Mouse (Mus musculus) intestine, embryonic 16.5 days (tissue): ENCODE results near the gene Deaf1. TPM values are rescaled to one million over a fixed set of nuclear protein-coding genes. Genes with fewer than 3 reads are reported as not detected.
A peak's percentile ranks its signal among the peaks of the same experiment; 100 is the strongest.

Experiments
- ATAC-seq: fragments of 200-750 bp; cut with Nextera tagmentation; 2 replicates; pipeline ENCODE4 v1.8.0; 2017; ENCODE audit warnings: moderate TSS enrichment, moderate library complexity
- H3K27ac ChIP-seq: fragments of 300-500 bp; sonication (generic); 2 replicates; pipeline ENCODE4 v1.5.1; 2014; ENCODE audit warnings: mild to moderate bottlenecking, low read length
- H3K27me3 ChIP-seq: fragments of 300-500 bp; sonication (generic); replicated peaks from 2 replicates; pipeline ENCODE4 v1.6.1; 2014; ENCODE audit warnings: low read length, control low read depth, mixed read lengths; ENCODE audit not compliant: control insufficient read depth, insufficient read depth
- H3K36me3 ChIP-seq: fragments of 300-500 bp; sonication (generic); 2 replicates; pipeline ENCODE4 v1.6.1; 2014; ENCODE audit warnings: low read length, control low read depth; ENCODE audit not compliant: control insufficient read depth, insufficient read depth
- H3K4me1 ChIP-seq: fragments of 300-500 bp; sonication (generic); 2 replicates; pipeline ENCODE4 v1.6.1; 2014; ENCODE audit warnings: low read length, control low read depth, mixed read lengths; ENCODE audit not compliant: control insufficient read depth, insufficient read depth
- H3K4me2 ChIP-seq: fragments of 300-500 bp; sonication (generic); 2 replicates; pipeline ENCODE4 v1.6.1; 2014; ENCODE audit warnings: low read depth, low read length, control low read depth
- H3K4me3 ChIP-seq: fragments of 300-500 bp; sonication (generic); 2 replicates; pipeline ENCODE4 v1.5.1; 2014; ENCODE audit warnings: mild to moderate bottlenecking, low read length
- H3K9ac ChIP-seq: fragments of 300-500 bp; sonication (generic); 2 replicates; pipeline ENCODE4 v1.6.1; 2014; ENCODE audit warnings: low read depth, low read length
- H3K9me3 ChIP-seq: fragments of 300-500 bp; sonication (generic); 2 replicates; pipeline ENCODE4 v1.6.1; 2016; ENCODE audit warnings: low read length, control low read depth; ENCODE audit not compliant: control insufficient read depth
- WGBS: fragments of 180-500 bp; shearing (Covaris S2); extraction: QIAGEN DNeasy Blood & Tissue Kit; methylation state at CpG from one replicate; pipeline ENCODE4 v1.1.7; 2014; 5-methylcytosine and 5-hydroxymethylcytosine counted together
- polyA plus RNA-seq: library from polyadenylated mRNA; unstranded; fragments of >200 nt; fragmentation: Nextera tagmentation; extraction: Ambion mirVana; gene quantifications from 2 replicates; pipeline ENCODE4 v1.2.1, GENCODE M21; 2015

Deaf1 gene
- polyA plus RNA-seq, 1 experiment from 2014 or later: 61.0 TPM

DNA sequence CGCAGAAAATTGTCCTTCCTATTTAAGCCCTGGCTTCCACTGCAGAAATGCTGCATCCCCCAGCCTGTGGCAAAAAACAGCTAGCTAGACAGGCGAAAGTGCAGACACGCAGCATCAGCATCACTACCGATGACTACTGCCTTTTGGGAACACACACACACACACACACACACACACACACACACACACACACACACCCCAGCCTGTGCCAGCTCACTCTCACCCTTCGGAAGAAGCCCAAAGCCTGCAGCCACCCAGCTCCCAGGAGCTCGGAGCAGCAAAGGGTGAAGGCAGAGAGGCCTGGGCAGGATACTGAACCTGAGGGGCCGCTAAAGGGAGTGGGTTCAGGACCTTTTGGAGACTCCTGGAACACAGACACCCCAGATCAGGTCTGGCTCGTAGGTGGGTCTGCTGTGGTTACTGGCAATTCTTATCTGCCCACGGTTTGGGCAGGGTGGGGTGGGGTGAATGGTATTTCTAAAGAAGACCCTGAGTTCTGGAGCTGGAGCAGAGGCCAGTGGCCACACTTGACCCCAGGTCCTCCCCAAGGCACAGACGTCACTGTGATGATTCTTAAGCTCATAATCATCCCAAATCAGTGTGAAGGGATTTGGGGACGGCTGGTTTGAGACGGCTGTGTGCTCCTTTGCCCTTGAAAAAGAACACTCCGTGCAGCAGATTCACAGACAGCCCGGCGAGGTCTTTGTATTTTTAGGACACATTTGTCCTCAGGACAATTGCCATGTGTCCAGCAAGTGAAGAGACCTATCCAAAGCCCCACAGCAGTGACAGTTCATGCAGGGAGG is 34.7 kb downstream of the Deaf1 start:
- peaks cover 51% of the 10 kb centered on the region for H3K27me3 ChIP-seq
- no peak for ATAC-seq
- no peak overlapping the region for H3K27ac ChIP-seq
- 58% methylated on average over 15 of the region's 15 CpGs for WGBS
- no peak overlapping the region for H3K4me3 ChIP-seq
- peaks cover 21% of the 10 kb centered on the region for H3K4me1 ChIP-seq
- no peak overlapping the region for H3K9ac ChIP-seq
- H3K4me2 ChIP-seq: no peak overlapping the region
- H3K9me3 ChIP-seq: no peaks in the 10 kb centered on the region
- peaks cover 2% of the 10 kb centered on the region; the same call in 1 of the 2 replicates for H3K36me3 ChIP-seq

DNA sequence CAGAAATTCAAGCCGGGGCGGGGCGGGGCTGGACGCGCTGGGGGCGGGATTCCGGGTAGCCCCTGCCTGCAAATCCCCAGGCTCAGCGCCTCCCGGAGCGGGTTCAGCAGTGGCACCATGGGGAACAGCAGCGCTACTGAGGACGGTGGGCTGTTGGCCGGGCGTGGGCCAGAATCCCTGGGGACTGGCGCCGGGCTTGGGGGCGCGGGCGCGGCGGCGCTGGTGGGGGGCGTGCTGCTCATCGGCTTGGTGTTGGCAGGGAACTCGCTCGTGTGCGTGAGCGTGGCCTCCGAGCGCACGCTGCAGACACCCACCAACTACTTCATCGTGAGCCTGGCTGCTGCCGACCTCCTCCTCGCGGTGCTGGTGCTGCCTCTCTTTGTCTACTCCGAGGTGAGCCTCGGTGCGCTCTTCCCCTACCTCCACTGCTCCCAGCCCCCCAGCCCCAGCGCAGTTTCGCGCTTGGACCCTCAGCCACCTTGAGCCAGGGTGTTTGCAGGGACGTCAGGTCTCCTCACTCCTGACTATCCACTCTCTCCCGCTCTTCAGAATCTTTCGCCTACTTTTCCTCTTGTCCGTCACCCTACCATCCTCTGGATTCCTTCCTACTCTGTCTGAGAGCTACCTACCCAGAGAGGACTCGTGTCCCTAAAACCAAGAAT is 35.4 kb downstream of the Deaf1 start, which contains the start of gene Drd4:
TSS of gene Drd4 (plus strand) at position 86 of the 662 bp plus-strand sequence.
- peak within 1 kb of the TSS; percentile 71 for H3K9ac ChIP-seq
- ATAC-seq: peak; percentile 70; the same call in 1 of the 2 replicates
- H3K4me1 ChIP-seq: peaks cover 21% of the 10 kb centered on the region
- H3K27me3 ChIP-seq: peaks cover 51% of the 10 kb centered on the region
- H3K36me3 ChIP-seq: peaks cover 2% of the 10 kb centered on the region; the same call in 1 of the 2 replicates
- H3K27ac ChIP-seq: no peak within 1 kb of the TSS
- peak within 1 kb of the TSS; percentile 56 for H3K4me3 ChIP-seq
- WGBS: 2% methylated on average over 38 of the region's 46 CpGs
- H3K9me3 ChIP-seq: no peaks in the 10 kb centered on the region
- peak within 1 kb of the TSS; percentile 96 for H3K4me2 ChIP-seq

DNA sequence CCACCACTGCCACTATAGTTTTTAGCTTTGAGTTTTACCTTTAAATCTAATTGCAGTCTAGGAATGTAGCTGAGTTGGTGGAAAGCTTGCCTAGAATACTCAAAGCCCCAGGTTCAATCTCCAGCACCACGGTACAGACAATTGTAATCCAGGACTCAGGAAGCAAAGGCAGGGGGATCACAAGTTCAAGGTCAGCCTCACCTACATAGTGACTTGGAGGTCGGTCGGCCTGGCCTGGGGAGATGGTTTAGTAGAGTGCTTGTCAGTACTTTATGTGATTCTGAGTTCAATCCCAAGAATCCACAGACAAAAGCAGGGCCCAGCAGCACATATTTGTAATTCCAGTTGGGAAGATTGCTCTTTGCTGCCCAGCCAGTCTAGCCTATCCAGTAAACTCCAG is 39.4 kb downstream of the Deaf1 start:
- H3K4me2 ChIP-seq: no peak overlapping the region
- ATAC-seq: no peak
- no peaks in the 10 kb centered on the region for H3K36me3 ChIP-seq
- H3K27me3 ChIP-seq: peaks cover 24% of the 10 kb centered on the region
- no peak overlapping the region for H3K27ac ChIP-seq
- WGBS: 77% methylated on average over 3 of the region's 3 CpGs
- no peak overlapping the region for H3K9ac ChIP-seq
- no peaks in the 10 kb centered on the region for H3K9me3 ChIP-seq
- H3K4me1 ChIP-seq: peaks cover 8% of the 10 kb centered on the region
- H3K4me3 ChIP-seq: no peak overlapping the region

- Histone ChIP-seq H3K9me3 (no peaks in the 10 kb centered on the region), H3K27me3 (no peaks in the 10 kb centered on the region), H3K4me2 (no peak overlapping the region), H3K36me3 (no peaks in the 10 kb centered on the region), H3K4me1 (peaks cover 7% of the 10 kb centered on the region), H3K4me3 (no peak overlapping the region), H3K27ac (no peak overlapping the region), H3K9ac (no peak overlapping the region)
- WGBS: 78% methylated on average over 4 of the region's 4 CpGs
- ATAC-seq: no peak
Measured at GRCm38 (mm10) chr7:141282756-141283155, 44.7 kb downstream of the Deaf1 start.

GRCm38 (mm10) chr7:141281442-141281841 is 46.0 kb downstream of the Deaf1 start:
- no peak for ATAC-seq
- H3K27me3 ChIP-seq: no peaks in the 10 kb centered on the region
- peaks cover 15% of the 10 kb centered on the region for H3K4me1 ChIP-seq
- no peaks in the 10 kb centered on the region for H3K9me3 ChIP-seq
- H3K4me3 ChIP-seq: no peak overlapping the region
- H3K9ac ChIP-seq: no peak overlapping the region
- 55% methylated on average over 6 of the region's 6 CpGs for WGBS
- no peak overlapping the region for H3K27ac ChIP-seq
- H3K36me3 ChIP-seq: no peaks in the 10 kb centered on the region
- H3K4me2 ChIP-seq: no peak overlapping the region

DNA sequence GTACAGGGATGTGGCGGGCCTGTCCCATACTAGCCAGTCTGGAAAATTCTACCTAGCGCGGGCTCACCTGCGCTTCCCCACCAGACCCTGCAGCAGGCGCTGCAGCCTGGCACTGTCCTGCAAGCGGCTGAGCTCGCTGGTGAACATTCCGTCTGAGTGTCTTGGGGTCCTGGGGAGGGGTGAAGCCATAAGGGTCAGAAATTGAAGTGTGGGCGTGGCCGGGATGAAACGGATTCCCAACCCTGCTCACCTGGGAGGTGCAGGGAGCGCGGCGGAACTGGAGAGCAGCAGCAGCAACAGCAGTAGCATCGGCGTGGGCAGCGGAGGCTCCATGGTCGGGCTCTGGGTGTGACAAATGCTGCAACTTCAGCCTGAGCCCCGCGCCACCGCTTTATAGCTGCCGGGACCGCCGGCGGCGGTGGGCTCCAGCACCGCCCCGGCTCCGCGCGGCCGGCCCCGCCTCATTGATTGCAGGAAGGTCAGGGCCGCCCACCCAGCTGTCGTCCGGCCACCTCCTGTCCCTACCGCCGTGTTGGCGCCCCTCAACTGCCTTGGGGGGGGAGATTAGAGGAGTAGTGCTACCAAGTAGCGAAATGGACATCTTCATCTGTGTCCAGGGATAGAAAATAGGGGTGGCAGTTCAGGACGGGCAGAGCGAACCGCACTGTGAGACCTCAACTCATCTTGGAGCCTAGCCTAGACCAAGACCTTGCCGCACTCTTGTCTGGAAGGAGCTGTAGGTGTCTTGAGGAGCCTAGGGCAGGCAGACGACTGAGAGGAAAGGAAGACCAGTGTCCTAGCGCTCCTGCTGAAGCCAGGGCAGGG is 48.5 kb downstream of the Deaf1 start, which contains the start of gene Sct:
TSS of gene Sct (minus strand) at position 368 of the 825 bp plus-strand sequence.
- H3K9me3 ChIP-seq: no peaks in the 10 kb centered on the region
- peak within 1 kb of the TSS; percentile 67 for H3K9ac ChIP-seq
- H3K27me3 ChIP-seq: no peaks in the 10 kb centered on the region
- peaks cover 15% of the 10 kb centered on the region for H3K4me1 ChIP-seq
- H3K36me3 ChIP-seq: no peaks in the 10 kb centered on the region
- peak; percentile 53 for ATAC-seq
- peak within 1 kb of the TSS; percentile 56 for H3K4me3 ChIP-seq
- peak within 1 kb of the TSS; percentile 98 for H3K4me2 ChIP-seq
- H3K27ac ChIP-seq: peak within 1 kb of the TSS; percentile 93
- 3% methylated on average over 46 of the region's 46 CpGs for WGBS

DNA sequence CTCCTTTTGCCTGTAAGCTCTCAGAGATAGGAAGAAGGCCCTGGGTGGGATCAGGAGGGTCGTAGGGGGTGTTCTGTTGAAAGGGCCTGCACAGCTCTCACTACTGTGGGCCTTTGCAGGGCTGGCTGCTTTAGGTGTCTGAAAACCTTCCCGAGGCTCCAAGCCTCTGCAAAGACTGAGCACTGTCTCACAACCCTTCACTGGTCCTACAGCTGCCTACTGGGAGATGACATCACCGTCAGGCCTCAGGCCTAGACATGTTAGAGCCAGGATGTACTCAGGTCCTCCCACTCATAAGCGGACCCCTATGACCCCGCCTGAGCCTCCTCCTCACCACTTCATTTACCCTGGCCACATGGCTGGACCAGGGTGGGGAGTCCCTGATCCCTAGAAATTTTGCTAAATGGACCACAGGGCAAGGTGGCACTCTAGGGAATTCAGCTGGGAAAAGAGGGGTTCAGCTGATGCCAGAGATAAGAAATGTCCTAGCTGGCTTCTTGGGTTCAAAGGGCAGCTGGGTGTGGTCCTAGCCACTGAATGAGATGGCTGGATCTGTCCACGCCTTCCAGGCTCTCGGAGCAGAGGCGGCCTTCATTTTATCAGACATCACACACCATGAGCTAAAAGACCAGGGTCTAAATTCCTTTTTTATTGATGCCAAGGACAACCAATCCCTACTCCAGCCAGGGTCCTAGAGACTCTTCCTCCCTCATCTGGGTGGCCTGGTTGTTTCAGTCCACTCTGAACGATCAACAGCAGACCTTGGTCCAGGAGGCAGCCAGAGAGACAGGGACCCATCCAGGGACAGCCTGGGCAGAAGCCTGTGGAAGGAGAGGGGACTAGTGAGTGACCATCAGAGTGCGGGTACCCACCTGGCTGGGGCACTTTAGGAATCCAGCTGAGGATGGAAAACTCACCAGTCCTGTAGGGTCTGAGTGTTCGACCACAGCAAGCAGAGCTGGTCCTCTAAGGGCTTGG is 49.5 kb downstream of the Deaf1 start:
- 60% methylated on average over 11 of the region's 11 CpGs for WGBS
- peak overlapping the region; percentile 56 for H3K4me3 ChIP-seq

GRCm38 (mm10) chr7:141276546-141276945 is 50.9 kb downstream of the Deaf1 start, which contains the start of gene Cdhr5:
TSS of gene Cdhr5 (minus strand) at chr7:141276786.
- peak within 1 kb of the TSS; percentile 55 for H3K4me3 ChIP-seq
- WGBS: 31% methylated on average over 11 of the region's 11 CpGs
- peak within 1 kb of the TSS; percentile 70 for H3K9ac ChIP-seq
- peak within 1 kb of the TSS; percentile 93 for H3K27ac ChIP-seq
- no peaks in the 10 kb centered on the region for H3K9me3 ChIP-seq
- peak within 1 kb of the TSS; percentile 50 for H3K4me2 ChIP-seq
- peak; percentile 85 for ATAC-seq
- no peaks in the 10 kb centered on the region for H3K27me3 ChIP-seq
- no peaks in the 10 kb centered on the region for H3K36me3 ChIP-seq
- H3K4me1 ChIP-seq: peaks cover 15% of the 10 kb centered on the region

More for the DNA sequence above, 49.5 kb downstream of the Deaf1 start:
- H3K9ac ChIP-seq: peak overlapping the region; percentile 70
- peak overlapping the region; percentile 98 for H3K4me2 ChIP-seq
- H3K9me3 ChIP-seq: no peaks in the 10 kb centered on the region
- no peaks in the 10 kb centered on the region for H3K27me3 ChIP-seq
- no peaks in the 10 kb centered on the region for H3K36me3 ChIP-seq
- H3K27ac ChIP-seq: peak overlapping the region; percentile 93
- ATAC-seq: peak; percentile 55
- peaks cover 15% of the 10 kb centered on the region for H3K4me1 ChIP-seq
